Mouse (Mus musculus) liver, embryonic 11.5 days (tissue): Measurements from ENCODE around the gene Zbtb39. TPM values are rescaled to one million over a fixed set of nuclear protein-coding genes. Genes with fewer than 3 reads are reported as not detected.

Experiments used
- ATAC-seq: fragments of 200-750 bp; cut with Nextera tagmentation; replicated peaks from 2 replicates; pipeline ENCODE4 v1.8.0; 2017; ENCODE audit warnings: moderate number of reproducible peaks, mild to moderate bottlenecking, moderate TSS enrichment, moderate library complexity; ENCODE audit not compliant: low FRiP score
- DNase-seq: peaks from one replicate; pipeline ENCODE4 v3.0.0-alpha.2; 2017; ENCODE audit warnings: low spot score
- H3K27ac ChIP-seq: fragments of 300-500 bp; sonication (generic); 2 replicates; pipeline ENCODE4 v1.5.1; 2014; ENCODE audit warnings: mild to moderate bottlenecking, low read depth, low read length, control low read depth
- H3K27me3 ChIP-seq: fragments of 300-500 bp; sonication (generic); replicated peaks from 2 replicates; pipeline ENCODE4 v1.6.1; 2014; ENCODE audit warnings: low read length, mixed read lengths; ENCODE audit not compliant: control insufficient read depth, insufficient read depth
- H3K36me3 ChIP-seq: fragments of 300-500 bp; sonication (generic); 2 replicates; pipeline ENCODE4 v1.6.1; 2014; ENCODE audit warnings: mild to moderate bottlenecking, low read length, moderate library complexity, mixed read lengths; ENCODE audit not compliant: control insufficient read depth, insufficient read depth
- H3K4me1 ChIP-seq: fragments of 300-500 bp; sonication (generic); replicated peaks from 2 replicates; pipeline ENCODE4 v1.6.1; 2014; ENCODE audit warnings: low read length, mixed read lengths; ENCODE audit not compliant: control insufficient read depth, insufficient read depth
- H3K4me2 ChIP-seq: fragments of 300-500 bp; sonication (generic); 2 replicates; pipeline ENCODE4 v1.6.1; 2014; ENCODE audit warnings: mild to moderate bottlenecking, control low read depth, moderate library complexity
- H3K4me3 ChIP-seq: fragments of 300-500 bp; sonication (generic); 2 replicates; pipeline ENCODE4 v1.5.1; 2014; ENCODE audit warnings: low read depth, low read length, control low read depth
- H3K9ac ChIP-seq: fragments of 300-500 bp; sonication (generic); 2 replicates; pipeline ENCODE4 v1.6.1; 2014; ENCODE audit warnings: low read depth, low read length, control low read depth
- H3K9me3 ChIP-seq: fragments of 300-500 bp; sonication (generic); 2 replicates; pipeline ENCODE4 v1.6.1; 2016; ENCODE audit warnings: low read length, inconsistent platforms, mixed read lengths; ENCODE audit not compliant: control insufficient read depth
- WGBS: fragments of 180-500 bp; shearing (Covaris S2); extraction: QIAGEN DNeasy Blood & Tissue Kit; methylation state at CpG from one replicate; pipeline ENCODE4 v1.1.7; 2014; 5-methylcytosine and 5-hydroxymethylcytosine counted together
- polyA plus RNA-seq: library from polyadenylated mRNA; unstranded; fragments of >200 nt; fragmentation: Nextera tagmentation; extraction: Ambion mirVana; gene quantifications from 2 replicates; pipeline ENCODE4 v1.2.1, GENCODE M21; 2014

The Zbtb39 gene
- polyA plus RNA-seq, result 2.6 and 2.8 TPM in 2 replicates

GRCm38 (mm10) chr10:127739083-127739660 lies at the start of gene Zbtb39:
Zbtb39 (plus strand) TSS chr10:127739538.
- H3K27ac ChIP-seq, result peak within 1 kb of the TSS; percentile 79
- ATAC-seq (peak; percentile 77), DNase-seq (peak; percentile 82)
- WGBS, result under 1% methylated on average over 56 of the region's 61 CpGs
- peak within 1 kb of the TSS; percentile 95 for H3K9ac ChIP-seq
- no peaks in the 10 kb centered on the region for H3K27me3 ChIP-seq
- H3K4me2 ChIP-seq, result peak within 1 kb of the TSS; percentile 88
- H3K4me3 ChIP-seq, result peak within 1 kb of the TSS; percentile 96
- peaks cover 26% of the 10 kb centered on the region for H3K36me3 ChIP-seq
- H3K9me3 ChIP-seq, result no peaks in the 10 kb centered on the region
- peaks cover 35% of the 10 kb centered on the region for H3K4me1 ChIP-seq

- ATAC-seq (no peak), DNase-seq (no peak)
- WGBS, result 19% methylated on average over 1 of the region's 1 CpGs
- Histone ChIP-seq H3K4me2 (no peak overlapping the region), H3K9ac (no peak overlapping the region), H3K27me3 (no peaks in the 10 kb centered on the region), H3K27ac (no peak overlapping the region), H3K4me1 (no peaks in the 10 kb centered on the region), H3K4me3 (no peak overlapping the region), H3K36me3 (peaks cover 5% of the 10 kb centered on the region), H3K9me3 (no peaks in the 10 kb centered on the region)
Measured at GRCm38 (mm10) chr10:127691053-127691452, 48.3 kb upstream of the Zbtb39 start.

- ATAC-seq, result no peak
- no peak for DNase-seq
- Histone ChIP-seq H3K27me3 (no peaks in the 10 kb centered on the region), H3K4me1 (no peaks in the 10 kb centered on the region), H3K27ac (no peak overlapping the region), H3K4me2 (no peak overlapping the region), H3K36me3 (peaks cover 10% of the 10 kb centered on the region), H3K9me3 (no peaks in the 10 kb centered on the region), H3K9ac (no peak overlapping the region), H3K4me3 (no peak overlapping the region)
- WGBS, result 49% methylated on average over 2 of the region's 2 CpGs
Measured at GRCm38 (mm10) chr10:127694636-127695035, 44.7 kb upstream of the Zbtb39 start.

- H3K36me3 ChIP-seq, result peaks cover 10% of the 10 kb centered on the region
- no peaks in the 10 kb centered on the region for H3K4me1 ChIP-seq
- H3K4me3 ChIP-seq, result no peak overlapping the region
- DNase-seq, result no peak
- no peak overlapping the region for H3K27ac ChIP-seq
- H3K9ac ChIP-seq, result no peak overlapping the region
- H3K27me3 ChIP-seq, result no peaks in the 10 kb centered on the region
- no peak overlapping the region for H3K4me2 ChIP-seq
- H3K9me3 ChIP-seq, result no peaks in the 10 kb centered on the region
- WGBS, result 90% methylated on average over 7 of the region's 7 CpGs
- ATAC-seq, result no peak
Measured at GRCm38 (mm10) chr10:127695775-127696174, 43.6 kb upstream of the Zbtb39 start.

- no peak overlapping the region for H3K27ac ChIP-seq
- H3K9me3 ChIP-seq, result no peaks in the 10 kb centered on the region
- DNase-seq (no peak), ATAC-seq (no peak)
- H3K27me3 ChIP-seq, result no peaks in the 10 kb centered on the region
- peaks cover 6% of the 10 kb centered on the region; the same call in 1 of the 2 replicates for H3K36me3 ChIP-seq
- H3K9ac ChIP-seq, result no peak overlapping the region
- 85% methylated on average over 7 of the region's 7 CpGs for WGBS
- no peak overlapping the region for H3K4me2 ChIP-seq
- H3K4me1 ChIP-seq, result no peaks in the 10 kb centered on the region
- H3K4me3 ChIP-seq, result no peak overlapping the region
Measured at GRCm38 (mm10) chr10:127698966-127699365, 40.4 kb upstream of the Zbtb39 start.

GRCm38 (mm10) chr10:127703299-127703698 lies 36.0 kb upstream of the Zbtb39 start:
- H3K27ac ChIP-seq, result no peak overlapping the region
- H3K9ac ChIP-seq, result no peak overlapping the region
- no peak overlapping the region for H3K4me2 ChIP-seq
- H3K4me3 ChIP-seq, result no peak overlapping the region
- H3K9me3 ChIP-seq, result no peaks in the 10 kb centered on the region
- DNase-seq (peak; percentile 30), ATAC-seq (no peak)
- no peaks in the 10 kb centered on the region for H3K4me1 ChIP-seq
- 40% methylated on average over 4 of the region's 4 CpGs for WGBS
- H3K27me3 ChIP-seq, result no peaks in the 10 kb centered on the region
- H3K36me3 ChIP-seq, result peaks cover 3% of the 10 kb centered on the region; the same call in 1 of the 2 replicates

- no peaks in the 10 kb centered on the region for H3K4me1 ChIP-seq
- no peak overlapping the region for H3K4me2 ChIP-seq
- no peak overlapping the region for H3K27ac ChIP-seq
- H3K36me3 ChIP-seq, result peaks cover 3% of the 10 kb centered on the region; the same call in 1 of the 2 replicates
- no peaks in the 10 kb centered on the region for H3K27me3 ChIP-seq
- no peak overlapping the region for H3K4me3 ChIP-seq
- ATAC-seq (no peak), DNase-seq (no peak)
- WGBS, result 47% methylated on average over 2 of the region's 2 CpGs
- no peaks in the 10 kb centered on the region for H3K9me3 ChIP-seq
- H3K9ac ChIP-seq, result no peak overlapping the region
Measured at GRCm38 (mm10) chr10:127704293-127704692, 35.0 kb upstream of the Zbtb39 start.

GRCm38 (mm10) chr10:127704766-127705220 lies 34.5 kb upstream of the Zbtb39 start, which contains the start of gene Myo1a:
Myo1a (plus strand) TSS chr10:127705170.
- Histone ChIP-seq H3K27ac (no peak within 1 kb of the TSS), H3K9me3 (no peaks in the 10 kb centered on the region), H3K9ac (no peak within 1 kb of the TSS), H3K4me3 (no peak within 1 kb of the TSS), H3K27me3 (no peaks in the 10 kb centered on the region), H3K36me3 (no peaks in the 10 kb centered on the region), H3K4me1 (no peaks in the 10 kb centered on the region), H3K4me2 (no peak within 1 kb of the TSS)
- ATAC-seq, result no peak
- no peak for DNase-seq
- 48% methylated on average over 2 of the region's 2 CpGs for WGBS

- Histone ChIP-seq H3K36me3 (no peaks in the 10 kb centered on the region), H3K4me1 (no peaks in the 10 kb centered on the region), H3K27ac (no peak overlapping the region), H3K9ac (no peak overlapping the region), H3K9me3 (no peaks in the 10 kb centered on the region), H3K4me2 (no peak overlapping the region), H3K4me3 (no peak overlapping the region), H3K27me3 (no peaks in the 10 kb centered on the region)
- whole genome bisulfite sequencing, result 66% methylated on average over 4 of the region's 4 CpGs
- DNase-seq (peak; percentile 26), ATAC-seq (no peak)
Measured at GRCm38 (mm10) chr10:127705783-127706182, 33.6 kb upstream of the Zbtb39 start.
